Mouse (Mus musculus) megakaryocyte, embryonic 14.5 days (primary cell): ENCODE data around the gene Unc79. TPM values are rescaled to one million over a fixed set of nuclear protein-coding genes. Genes with fewer than 3 reads are reported as not detected.
A peak's percentile ranks its signal among the peaks of the same experiment; 100 is the strongest.

ENCODE experiments used
- H3K27me3 ChIP-seq: replicated peaks from 2 replicates; pipeline ENCODE3; 2012; ENCODE audit warnings: inconsistent platforms
- H3K36me3 ChIP-seq: replicated peaks from 2 replicates; pipeline ENCODE3; 2012; ENCODE audit warnings: low read length, inconsistent platforms, mixed read lengths
- H3K4me1 ChIP-seq: 2 replicates; pipeline ENCODE4 v1.6.1; 2012; ENCODE audit warnings: inconsistent platforms
- H3K4me3 ChIP-seq: replicated peaks from 2 replicates; pipeline ENCODE3; 2012; ENCODE audit warnings: moderate library complexity, mild to moderate bottlenecking, inconsistent platforms
- H3K9me3 ChIP-seq: 2 replicates; pipeline ENCODE4 v1.6.1; 2012; ENCODE audit warnings: inconsistent platforms
- FLI1 ChIP-seq: IDR thresholded peaks from 2 replicates; pipeline ENCODE4 v1.6.1; 2012; ENCODE audit warnings: low read length, inconsistent platforms, mixed read lengths
- GATA1 ChIP-seq: IDR thresholded peaks from 3 replicates; pipeline ENCODE4 v1.6.1; 2012; ENCODE audit warnings: mixed read lengths, low read length, inconsistent platforms, borderline replicate concordance
- polyA plus RNA-seq: library from polyadenylated mRNA; stranded (reverse); fragments of >175 nt; gene quantifications from 2 replicates; pipeline ENCODE4 v1.2.3, GENCODE M21; 2012; ENCODE audit warnings: low replicate concordance; ENCODE audit not compliant: insufficient read depth

Unc79 gene
- 0.06 TPM in 1 of 2 replicates, not detected in the other for polyA plus RNA-seq

GRCm38 (mm10) chr12:102948778-102949394, at the start of gene Unc79:
Gene Unc79 (plus strand): TSS chr12:102948859.
- Histone ChIP-seq H3K9me3 (peaks cover 4% of the 10 kb centered on the region; the same call in 1 of the 2 replicates), H3K36me3 (no peaks in the 10 kb centered on the region), H3K27me3 (peaks cover 26% of the 10 kb centered on the region), H3K4me3 (peak within 1 kb of the TSS; percentile 78), H3K4me1 (peaks cover 13% of the 10 kb centered on the region)
- TF ChIP-seq FLI1 (no peak), GATA1 (no peak)

GRCm38 (mm10) chr12:102899091-102899490, 49.6 kb upstream of the Unc79 start, which contains the start of gene Cox8c:
Gene Cox8c (plus strand): TSS chr12:102899316.
- H3K9me3 ChIP-seq, result peaks cover 21% of the 10 kb centered on the region
- H3K36me3 ChIP-seq, result no peaks in the 10 kb centered on the region
- no peak for TF ChIP-seq GATA1
- no peak for TF ChIP-seq FLI1
- H3K4me1 ChIP-seq, result no peaks in the 10 kb centered on the region
- H3K4me3 ChIP-seq, result peak within 1 kb of the TSS; percentile 10
- peaks cover 2% of the 10 kb centered on the region for H3K27me3 ChIP-seq

GRCm38 (mm10) chr12:102908191-102908590, 40.5 kb upstream of the Unc79 start:
- Histone ChIP-seq H3K4me3 (no peak overlapping the region), H3K4me1 (no peaks in the 10 kb centered on the region), H3K27me3 (peaks cover under 1% of the 10 kb centered on the region), H3K36me3 (no peaks in the 10 kb centered on the region), H3K9me3 (0 out of 2 replicates have a peak, but pooled peaks cover 4% of the 10 kb centered on the region)
- TF ChIP-seq GATA1 (no peak), FLI1 (no peak)

- Histone ChIP-seq H3K4me1 (no peaks in the 10 kb centered on the region), H3K27me3 (no peaks in the 10 kb centered on the region)
- TF ChIP-seq GATA1 (no peak), FLI1 (no peak)
Observed at GRCm38 (mm10) chr12:102916073-102916472, 32.6 kb upstream of the Unc79 start.

GRCm38 (mm10) chr12:102929764-102930163, 18.9 kb upstream of the Unc79 start:
- H3K36me3 ChIP-seq, result no peaks in the 10 kb centered on the region
- peaks cover 5% of the 10 kb centered on the region; the same call in 1 of the 2 replicates for H3K9me3 ChIP-seq
- TF ChIP-seq FLI1 (no peak), GATA1 (no peak)
- no peaks in the 10 kb centered on the region for H3K4me1 ChIP-seq
- no peaks in the 10 kb centered on the region for H3K27me3 ChIP-seq
- no peak overlapping the region for H3K4me3 ChIP-seq

More at GRCm38 (mm10) chr12:102916073-102916472, 32.6 kb upstream of the Unc79 start:
- H3K9me3 ChIP-seq, result 0 out of 2 replicates have a peak, but pooled peaks cover 4% of the 10 kb centered on the region
- H3K4me3 ChIP-seq, result no peak overlapping the region
- no peaks in the 10 kb centered on the region for H3K36me3 ChIP-seq

- TF ChIP-seq GATA1 (no peak), FLI1 (no peak)
- no peaks in the 10 kb centered on the region for H3K4me1 ChIP-seq
- H3K27me3 ChIP-seq, result no peaks in the 10 kb centered on the region
- H3K36me3 ChIP-seq, result no peaks in the 10 kb centered on the region
- no peak overlapping the region for H3K4me3 ChIP-seq
- H3K9me3 ChIP-seq, result peaks cover 5% of the 10 kb centered on the region; the same call in 1 of the 2 replicates
Observed at GRCm38 (mm10) chr12:102930335-102930734, 18.3 kb upstream of the Unc79 start.

- Histone ChIP-seq H3K9me3 (peaks cover 5% of the 10 kb centered on the region; the same call in 1 of the 2 replicates), H3K4me1 (no peaks in the 10 kb centered on the region), H3K4me3 (no peak overlapping the region), H3K36me3 (no peaks in the 10 kb centered on the region), H3K27me3 (no peaks in the 10 kb centered on the region)
- TF ChIP-seq GATA1 (no peak), FLI1 (no peak)
Observed at GRCm38 (mm10) chr12:102930789-102931188, 17.9 kb upstream of the Unc79 start.

GRCm38 (mm10) chr12:102935892-102936291, 12.8 kb upstream of the Unc79 start:
- Histone ChIP-seq H3K36me3 (no peaks in the 10 kb centered on the region), H3K9me3 (peaks cover 9% of the 10 kb centered on the region; the same call in 1 of the 2 replicates), H3K27me3 (no peaks in the 10 kb centered on the region), H3K4me1 (no peaks in the 10 kb centered on the region), H3K4me3 (no peak overlapping the region)
- no peak for TF ChIP-seq GATA1
- TF ChIP-seq FLI1, result no peak

GRCm38 (mm10) chr12:102945571-102945970, 3.1 kb upstream of the Unc79 start:
- H3K36me3 ChIP-seq, result no peaks in the 10 kb centered on the region
- TF ChIP-seq FLI1, result no peak
- no peak for TF ChIP-seq GATA1
- no peak overlapping the region for H3K4me3 ChIP-seq
- peaks cover 26% of the 10 kb centered on the region for H3K27me3 ChIP-seq
- peaks cover 13% of the 10 kb centered on the region for H3K4me1 ChIP-seq
- peaks cover 11% of the 10 kb centered on the region for H3K9me3 ChIP-seq

GRCm38 (mm10) chr12:102947826-102948225, 833 bp upstream of the Unc79 start:
- no peaks in the 10 kb centered on the region for H3K36me3 ChIP-seq
- TF ChIP-seq GATA1, result no peak
- TF ChIP-seq FLI1, result no peak
- no peak overlapping the region for H3K4me3 ChIP-seq
- peaks cover 13% of the 10 kb centered on the region for H3K4me1 ChIP-seq
- peaks cover 4% of the 10 kb centered on the region; the same call in 1 of the 2 replicates for H3K9me3 ChIP-seq
- peaks cover 26% of the 10 kb centered on the region for H3K27me3 ChIP-seq
